Mouse (Mus musculus): ENCODE results near the gene Knstrn. TPM values are rescaled to one million over a fixed set of nuclear protein-coding genes. Genes with fewer than 3 reads are reported as not detected.

The Knstrn gene
- total RNA-seq (2021), result 1 to 10 TPM; 5.8 to 6.6 TPM
- long read RNA-seq, experiment 1, full-length matches to known transcripts, result 1 of 1 reads
- long read RNA-seq, experiment 1, partial matches to known transcripts, result 0 of 1 reads
- long read RNA-seq, experiment 1, other reads (novel, unspliced or antisense), result 0 of 1 reads
- long read RNA-seq, experiment 2, full-length matches to known transcripts, result 2 of 2 reads
- long read RNA-seq, experiment 2, partial matches to known transcripts, result 0 of 2 reads
- long read RNA-seq, experiment 2, other reads (novel, unspliced or antisense), result 0 of 2 reads

DNA sequence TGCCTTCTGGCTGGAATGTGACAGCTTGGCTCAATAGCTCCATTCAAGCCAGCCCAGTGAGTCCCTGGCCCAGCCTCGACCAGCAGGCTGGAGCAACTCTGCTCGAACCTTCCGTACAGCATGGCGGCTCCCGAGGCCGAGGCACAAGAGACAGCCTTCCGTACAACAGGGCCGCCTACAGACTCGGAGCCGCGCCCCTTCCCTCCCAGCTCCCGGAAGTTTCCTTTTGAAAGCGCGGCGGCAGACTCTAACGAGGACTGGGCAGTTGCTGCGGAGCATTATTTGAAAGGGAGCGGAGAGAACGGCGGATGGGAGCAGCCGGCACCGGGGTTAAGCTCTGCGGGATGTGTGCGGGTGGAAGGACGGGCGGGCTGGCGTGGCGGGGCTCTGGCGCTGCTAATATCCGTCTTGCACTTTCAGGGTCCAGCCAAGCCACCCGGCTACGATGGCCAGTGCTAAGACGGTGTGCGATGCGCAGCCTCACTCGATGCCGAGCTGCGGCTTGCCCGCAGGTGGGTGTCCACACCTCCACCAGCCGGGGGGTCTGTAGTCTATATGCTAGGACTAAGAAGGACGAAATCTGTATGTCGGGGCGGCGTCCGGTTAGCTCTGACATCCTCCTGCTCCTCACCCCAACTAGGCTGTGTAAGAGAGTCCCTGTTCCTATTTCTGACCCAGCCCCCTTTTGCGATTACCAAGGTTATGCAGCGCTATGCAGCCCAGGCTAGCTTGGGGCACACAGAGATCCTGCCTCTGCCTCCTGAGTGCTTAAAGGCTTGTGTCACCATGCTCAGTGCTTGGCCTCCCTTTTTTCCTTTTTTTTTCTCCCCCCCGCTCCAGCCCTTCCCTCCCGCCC, at the start of gene Knstrn:
Gene Knstrn (plus strand): TSS at position 23 of the 856 bp plus-strand sequence.
- DNase-seq, result peak; percentile 94 to 96

DNA sequence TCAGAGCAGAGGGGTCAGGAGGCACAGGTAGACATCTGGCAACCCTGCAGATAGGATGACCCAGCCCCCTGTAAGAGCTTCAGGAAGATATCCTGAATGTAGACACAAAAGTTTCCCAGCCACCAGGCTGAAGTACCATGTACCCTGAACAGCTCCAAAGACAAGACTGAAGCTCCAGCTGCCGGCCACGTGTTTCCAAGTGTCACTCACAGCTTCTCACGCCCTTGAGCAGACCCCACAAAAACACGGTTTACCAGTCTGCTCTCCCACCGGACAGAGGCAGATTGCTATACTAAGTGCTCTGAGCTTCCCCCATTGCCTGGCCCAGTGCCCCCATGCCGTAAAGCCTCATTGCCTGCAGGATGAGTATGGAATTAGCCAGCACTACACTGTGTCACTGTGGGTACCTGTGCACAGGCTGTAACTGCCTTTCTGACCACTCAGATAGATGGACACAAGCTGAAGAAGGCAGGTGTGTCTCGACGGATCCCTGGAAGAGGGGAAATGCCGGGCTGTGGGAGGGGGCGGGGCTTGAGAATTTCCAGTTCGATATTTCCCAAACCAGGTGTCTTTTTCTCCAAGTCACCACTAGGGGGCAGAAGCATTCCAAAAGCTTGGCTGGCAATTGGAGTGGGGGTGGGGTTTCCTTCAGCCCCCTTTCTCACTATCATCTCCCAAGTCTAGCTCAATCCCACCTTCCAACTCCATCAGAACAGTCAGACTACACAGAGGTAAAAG, 49.5 kb upstream of the Knstrn start:
- peak; percentile 39 to 65 for DNase-seq

- DNase-seq, result no peak
Measured at GRCm38 (mm10) chr2:118764875-118765274, 48.9 kb upstream of the Knstrn start.

GRCm38 (mm10) chr2:118766041-118767033, 47.5 kb upstream of the Knstrn start:
- DNase-seq, result no peak

DNA sequence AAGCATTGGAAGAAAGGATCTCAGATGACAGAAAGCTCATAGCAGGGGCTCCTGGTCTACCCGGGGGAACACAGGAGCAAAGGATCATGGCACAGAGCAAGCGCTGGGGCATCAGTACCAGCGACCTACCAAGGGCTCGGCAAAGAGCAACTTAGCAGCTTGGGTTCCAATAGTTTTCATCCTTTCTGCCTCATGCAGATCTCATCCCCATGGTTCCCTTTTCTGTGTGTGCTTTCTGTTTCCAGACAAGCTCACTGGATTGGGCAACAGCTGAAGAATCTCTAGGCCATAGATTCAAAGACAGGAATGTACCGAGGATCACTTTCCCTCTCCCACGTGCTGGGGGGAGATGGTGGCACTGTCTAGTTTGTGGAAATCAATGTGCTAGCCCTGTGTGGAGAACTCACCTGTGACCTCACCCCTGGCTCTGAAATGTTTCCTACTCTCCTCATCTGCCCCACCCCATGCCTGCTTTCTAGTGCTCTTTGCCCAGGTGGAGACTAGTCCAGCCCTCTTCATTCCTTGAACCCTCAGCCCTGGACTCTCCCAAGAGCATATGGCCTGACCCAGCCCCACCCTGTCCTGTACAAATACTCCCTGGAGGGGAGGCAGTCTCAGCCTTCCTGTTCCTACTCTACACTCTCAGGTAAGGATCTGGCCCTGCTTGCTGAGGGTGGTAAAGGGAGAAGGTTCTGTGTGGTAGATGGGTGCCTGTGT, 41.5 kb upstream of the Knstrn start, which contains the start of gene Phgr1:
Gene Phgr1 (plus strand): TSS at position 612 of the 717 bp plus-strand sequence.
- DNase-seq, result no peak

- no peak for DNase-seq
Measured at GRCm38 (mm10) chr2:118774536-118774935, 39.3 kb upstream of the Knstrn start.

DNA sequence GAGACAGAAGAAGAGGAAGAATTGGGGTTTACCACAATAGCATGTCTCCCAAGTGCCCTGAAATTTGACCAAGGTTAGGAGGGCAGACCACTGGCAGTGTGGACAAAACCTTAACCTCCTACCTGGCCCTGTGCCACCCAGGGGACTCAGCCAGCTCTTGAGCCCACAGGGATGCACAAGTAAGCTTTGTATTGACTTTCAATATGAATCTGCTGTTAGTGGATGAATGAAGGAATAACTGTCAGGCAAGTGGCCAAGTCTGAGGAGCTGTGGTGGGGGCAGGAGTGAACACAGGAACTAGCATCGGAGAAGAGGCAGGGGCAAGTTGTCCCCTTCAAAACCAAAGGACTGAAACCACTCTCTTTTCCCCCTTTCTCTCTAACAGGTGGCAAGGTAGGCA, 38.4 kb upstream of the Knstrn start:
- no peak for DNase-seq

DNA sequence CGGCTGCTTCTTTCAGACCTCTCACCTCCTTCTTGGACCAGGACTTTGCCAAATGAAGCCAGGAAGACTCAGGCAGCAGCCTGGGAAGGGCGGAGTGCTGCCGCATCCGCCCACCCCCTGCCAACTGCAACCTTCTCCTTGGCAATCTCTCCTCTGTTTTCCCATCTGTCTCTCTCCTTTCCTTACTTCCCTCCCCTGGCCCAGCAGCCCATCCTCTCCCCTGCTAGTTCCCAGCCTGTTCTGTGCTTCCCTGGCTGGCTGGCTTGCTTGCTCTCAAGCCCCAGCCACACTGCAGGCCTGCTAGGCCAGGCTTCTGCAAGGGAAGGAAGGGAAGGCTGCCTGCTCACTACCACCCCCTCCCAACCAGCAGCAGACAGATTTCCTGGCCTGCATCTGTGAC, 38.0 kb upstream of the Knstrn start:
- no peak for DNase-seq

- no peak for DNase-seq
Measured at GRCm38 (mm10) chr2:118776295-118776694, 37.5 kb upstream of the Knstrn start.

GRCm38 (mm10) chr2:118778418-118778817, 35.4 kb upstream of the Knstrn start:
- no peak for DNase-seq

GRCm38 (mm10) chr2:118779065-118779464, 34.7 kb upstream of the Knstrn start:
- no peak for DNase-seq

DNA sequence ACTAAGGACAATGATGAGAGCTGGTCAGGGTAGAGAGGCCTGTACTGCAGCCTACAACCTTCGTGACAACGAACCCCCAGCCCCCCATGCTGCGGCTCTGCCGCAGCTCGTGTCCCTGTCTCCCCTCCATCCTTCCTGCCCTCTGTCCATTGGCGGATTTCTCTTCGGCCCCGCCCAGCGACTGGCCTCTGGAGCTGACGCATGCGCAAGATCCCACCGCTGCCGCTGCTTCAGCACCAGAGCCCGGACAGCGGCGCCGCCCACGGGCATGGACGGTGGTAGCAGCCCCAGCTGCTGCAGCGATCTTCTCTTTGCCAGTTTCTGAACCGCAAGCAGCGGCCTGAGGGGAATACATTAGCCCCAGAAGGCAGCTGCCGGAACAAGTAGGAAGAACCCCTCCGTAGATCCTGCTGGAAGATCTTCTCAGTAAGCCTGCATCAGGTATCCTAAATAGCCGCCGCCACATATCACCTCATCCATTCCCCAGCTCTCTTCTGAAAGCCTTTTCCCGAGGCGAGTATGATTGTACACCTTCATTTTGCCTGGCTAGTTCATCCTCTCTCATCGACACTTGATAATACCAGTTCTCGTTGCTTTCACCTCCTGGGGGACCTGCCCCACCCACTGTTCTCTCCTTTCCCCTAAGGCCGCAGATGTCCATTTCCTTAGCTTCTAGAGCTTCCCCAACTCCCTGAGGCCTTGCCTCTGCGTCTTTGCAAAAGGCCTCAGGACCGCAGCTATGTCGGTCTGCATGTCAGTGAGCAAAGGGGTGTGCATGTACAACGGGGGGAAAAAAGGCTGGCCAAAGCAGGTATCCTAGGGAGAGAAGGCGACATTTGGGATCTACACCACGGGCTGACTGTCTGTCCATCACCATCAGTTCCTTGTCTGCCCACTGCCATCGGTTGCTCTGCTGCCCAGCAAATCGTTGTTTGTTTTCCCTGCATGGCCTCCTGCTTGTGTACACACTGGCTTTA, 34.0 kb upstream of the Knstrn start, which contains the start of gene Disp2:
Gene Disp2 (plus strand): TSS at position 216 of the 977 bp plus-strand sequence.
- DNase-seq, result peak; percentile 96 to 97

DNA sequence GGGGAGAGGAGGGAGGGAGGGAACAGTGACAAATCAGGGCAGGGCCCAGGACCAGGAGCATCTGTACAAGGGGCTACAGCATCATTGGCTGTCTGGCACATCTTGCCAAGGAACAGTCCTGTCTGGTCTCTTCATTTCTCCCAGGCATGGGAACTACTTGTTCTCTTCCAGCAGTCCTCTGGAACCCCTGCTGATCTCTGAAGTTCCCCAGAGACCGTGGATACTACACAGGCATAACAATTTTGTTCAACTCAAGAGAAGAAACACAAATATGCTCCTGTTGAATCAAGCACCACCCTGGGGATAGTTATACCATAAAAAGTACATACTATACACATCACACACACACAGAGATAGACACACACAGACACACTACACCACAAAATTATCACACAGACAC, 32.7 kb upstream of the Knstrn start:
- DNase-seq, result no peak

DNA sequence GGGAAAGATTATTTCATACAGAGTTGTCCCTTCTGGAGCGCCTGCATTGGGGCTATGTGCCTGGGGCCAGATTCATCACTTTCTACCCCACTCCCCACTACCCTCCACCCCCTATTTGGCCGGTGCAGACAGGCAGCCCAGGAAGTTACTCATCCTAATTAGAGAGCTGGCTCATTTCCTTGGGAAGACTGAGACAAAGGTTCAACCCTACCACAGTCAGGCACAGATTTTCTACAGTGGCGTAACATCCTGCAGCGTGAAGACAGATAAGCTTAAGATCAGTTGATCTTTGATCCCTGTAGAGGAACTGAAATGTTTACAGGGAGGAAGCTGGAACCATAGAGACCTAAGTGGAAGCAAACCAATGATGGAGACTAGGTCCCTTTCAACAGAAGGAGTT, 31.5 kb upstream of the Knstrn start:
- DNase-seq, result no peak

DNA sequence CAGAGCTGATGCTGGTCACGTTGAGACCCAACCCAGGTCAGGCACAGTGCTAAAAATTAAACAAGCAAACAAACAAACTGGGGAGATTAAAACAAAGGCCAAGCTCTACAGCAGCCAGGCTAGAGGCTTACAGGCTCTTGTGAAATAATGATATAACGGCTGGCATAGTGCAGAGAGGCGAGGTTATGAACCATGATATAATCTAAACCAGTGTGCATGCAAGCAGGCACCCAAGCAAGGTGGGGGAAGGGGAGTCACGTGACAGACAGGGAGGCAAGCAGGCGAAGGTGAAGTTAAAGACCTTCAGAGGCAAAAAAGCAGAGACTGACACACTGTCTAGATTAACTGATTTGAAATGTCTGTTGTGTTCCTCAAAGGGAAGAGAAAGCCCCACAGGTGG, 30.7 kb upstream of the Knstrn start:
- DNase-seq, result no peak

DNA sequence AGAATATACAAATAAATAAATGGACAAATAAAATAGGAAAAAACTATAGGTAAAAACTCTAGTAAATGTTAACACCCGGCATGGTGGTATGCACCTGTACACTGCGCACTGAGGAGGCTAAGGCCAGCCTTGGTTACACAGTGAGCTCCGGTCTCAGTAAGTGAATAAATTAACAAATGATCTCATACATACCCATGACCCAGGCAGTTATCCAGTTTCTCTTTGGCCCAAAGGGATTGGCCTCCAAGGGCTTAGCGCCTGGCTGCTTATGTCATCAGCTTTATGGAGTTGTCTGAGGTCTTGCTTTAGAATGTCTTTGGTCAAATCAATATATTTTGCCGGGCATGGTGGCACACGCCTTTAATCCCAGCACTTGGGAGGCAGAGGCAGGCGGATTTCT, 30.1 kb upstream of the Knstrn start:
- DNase-seq, result no peak

- no peak for DNase-seq
Measured at GRCm38 (mm10) chr2:118786525-118786924, 27.3 kb upstream of the Knstrn start.

DNA sequence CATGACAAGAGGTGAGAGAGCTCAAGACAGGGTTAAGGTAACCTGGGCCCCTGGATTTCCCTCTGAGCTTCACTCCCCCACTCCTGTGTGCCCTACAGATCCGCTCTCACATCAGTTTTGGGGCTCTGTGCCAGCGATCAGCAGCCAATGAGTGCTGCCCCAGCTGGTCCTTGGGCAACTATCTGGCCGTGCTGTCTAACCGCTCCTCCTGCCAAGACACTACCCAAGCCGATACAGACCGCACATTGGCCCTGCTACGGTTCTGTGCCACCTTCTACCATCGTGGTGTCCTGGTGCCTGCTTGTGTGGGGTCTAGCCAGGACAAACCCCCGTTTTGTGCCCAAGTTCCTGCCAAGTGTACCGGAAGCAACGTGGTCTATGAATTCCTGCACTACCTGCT, 24.3 kb upstream of the Knstrn start:
- DNase-seq, result peak; percentile 71 to 75

GRCm38 (mm10) chr2:118790221-118790550, 23.6 kb upstream of the Knstrn start:
- no peak for DNase-seq

Measured in adrenal gland, postnatal 36 days (tissue).